Mouse (Mus musculus): ENCODE measurements at regions not wholly inside any gene's neighbourhood (a gene's known extent, or its start where the extent isn't known, plus 50 kb on each side); places are given as distances from the start of the nearest gene placed in this dataset.

- DNase-seq (ENCODE audit: low spot score in 2 of 2), result no peak
Observed at GRCm38 (mm10) chr13:57282816-57283215, 387.0 kb upstream of the Trpc7 start.

GRCm38 (mm10) chr13:57281941-57282710 is 386.3 kb upstream of the Trpc7 start:
- DNase-seq (ENCODE audit: low spot score in 2 of 2), result no peak

GRCm38 (mm10) chr13:57281504-57281903 is 385.7 kb upstream of the Trpc7 start:
- DNase-seq (ENCODE audit: low spot score in 2 of 2), result no peak

GRCm38 (mm10) chr13:57278580-57278979 is 382.8 kb upstream of the Trpc7 start:
- DNase-seq (ENCODE audit: low spot score in 2 of 2), result no peak

- DNase-seq (ENCODE audit: low spot score in 2 of 2), result no peak
Observed at GRCm38 (mm10) chr13:57277076-57277475, 381.3 kb upstream of the Trpc7 start.

- DNase-seq (ENCODE audit: low spot score in 2 of 2), result no peak
Observed at GRCm38 (mm10) chr13:57275871-57276270, 380.1 kb upstream of the Trpc7 start.

GRCm38 (mm10) chr13:57273593-57273992 is 377.8 kb upstream of the Trpc7 start:
- no peak for DNase-seq (ENCODE audit: low spot score in 2 of 2)

- no peak for DNase-seq (ENCODE audit: low spot score in 2 of 2)
Observed at GRCm38 (mm10) chr13:57269614-57270013, 373.8 kb upstream of the Trpc7 start.

- peak; percentile 26 to 73 for DNase-seq (ENCODE audit: low spot score in 2 of 2)
Observed at GRCm38 (mm10) chr13:57259920-57260319, 364.1 kb upstream of the Trpc7 start.

- no peak for DNase-seq (ENCODE audit: low spot score in 2 of 2)
Observed at GRCm38 (mm10) chr13:57259474-57259873, 363.7 kb upstream of the Trpc7 start.

- no peak for DNase-seq (ENCODE audit: low spot score in 2 of 2)
Observed at GRCm38 (mm10) chr13:57255920-57256319, 360.1 kb upstream of the Trpc7 start.

GRCm38 (mm10) chr13:57249851-57250250 is 354.1 kb upstream of the Trpc7 start:
- DNase-seq (ENCODE audit: low spot score in 2 of 2), result no peak

- DNase-seq (ENCODE audit: low spot score in 2 of 2), result no peak
Observed at GRCm38 (mm10) chr13:57249401-57249800, 353.6 kb upstream of the Trpc7 start.

GRCm38 (mm10) chr13:57246238-57246963 is 350.6 kb upstream of the Trpc7 start:
- DNase-seq (ENCODE audit: low spot score in 2 of 2), result no peak

GRCm38 (mm10) chr13:57236917-57237316 is 341.1 kb upstream of the Trpc7 start:
- no peak for DNase-seq (ENCODE audit: low spot score in 2 of 2)

- no peak for DNase-seq (ENCODE audit: low spot score in 2 of 2)
Observed at GRCm38 (mm10) chr13:57236211-57236610, 340.4 kb upstream of the Trpc7 start.

GRCm38 (mm10) chr13:57232906-57233305 is 337.1 kb upstream of the Trpc7 start:
- DNase-seq (ENCODE audit: low spot score in 2 of 2), result no peak

GRCm38 (mm10) chr13:57231666-57232065 is 335.9 kb upstream of the Trpc7 start:
- no peak for DNase-seq (ENCODE audit: low spot score in 2 of 2)

GRCm38 (mm10) chr13:57230253-57230652 is 334.5 kb upstream of the Trpc7 start:
- DNase-seq (ENCODE audit: low spot score in 2 of 2), result no peak

- no peak for DNase-seq (ENCODE audit: low spot score in 2 of 2)
Observed at GRCm38 (mm10) chr13:57221092-57221491, 325.3 kb upstream of the Trpc7 start.

GRCm38 (mm10) chr13:57216161-57216560 is 320.4 kb upstream of the Trpc7 start:
- no peak for DNase-seq (ENCODE audit: low spot score in 2 of 2)

GRCm38 (mm10) chr13:57212251-57212650 is 316.5 kb upstream of the Trpc7 start:
- no peak for DNase-seq (ENCODE audit: low spot score in 2 of 2)

GRCm38 (mm10) chr13:57191195-57191594 is 295.4 kb upstream of the Trpc7 start:
- DNase-seq (ENCODE audit: low spot score in 2 of 2), result no peak
